Mouse (Mus musculus): Measurements from ENCODE around the gene Atf6b.

- TF ChIP-seq EP300 (IDR thresholded peaks at IDR 0.05; ENCODE audit: insufficient read depth, low read depth, low read length) = no peak
- no peak for TF ChIP-seq CTCF (IDR thresholded peaks at IDR 0.05; ENCODE audit: low read depth, low read length)
Measured at GRCm38 (mm10) chr17:34629221-34629751, 17.7 kb upstream of the Atf6b start, which contains the start of gene Prrt1.
